Mouse (Mus musculus) neutrophil, adult 5-6 weeks (primary cell): ENCODE results near the gene Zswim5. TPM values are rescaled to one million over a fixed set of nuclear protein-coding genes. Genes with fewer than 3 reads are reported as not detected.

Experiments used
- total RNA-seq: library from RNA; stranded (forward); fragments of 200-1000 nt; gene quantifications from 2 replicates; pipeline ENCODE4 v1.2.3, GENCODE M21; 2017

The Zswim5 gene
- total RNA-seq, 1 experiment from 2014 or later: 0.12 TPM

Other genes with a start within 250 kb of the Zswim5 start
- gene Nasp, start 249.4 kb upstream of the Zswim5 start, total RNA-seq: 88.5 and 105 TPM in 2 replicates
- 175 and 178 TPM in 2 replicates for gene Akr1a1, start 225.7 kb upstream of the Zswim5 start, total RNA-seq
- gene Prdx1, start 191.8 kb upstream of the Zswim5 start, total RNA-seq: 56.9 and 58.1 TPM in 2 replicates
- gene Mmachc, start 169.0 kb upstream of the Zswim5 start, total RNA-seq: 2.6 and 2.8 TPM in 2 replicates
- 17.4 and 18.3 TPM in 2 replicates for gene Ccdc163, start 168.9 kb upstream of the Zswim5 start, total RNA-seq
- gene Tesk2, start 156.4 kb upstream of the Zswim5 start, total RNA-seq: 9.3 and 14.5 TPM in 2 replicates
- gene Toe1, start 69.7 kb upstream of the Zswim5 start, total RNA-seq: 43.6 and 47.6 TPM in 2 replicates
- gene Mutyh, start 69.7 kb upstream of the Zswim5 start, total RNA-seq: 8.4 and 9.1 TPM in 2 replicates
- gene Hpdl, start 55.7 kb upstream of the Zswim5 start, total RNA-seq: not detected in 2 replicates
- gene Urod, start 117.0 kb downstream of the Zswim5 start, total RNA-seq: 50.2 and 63.2 TPM in 2 replicates
- 41.3 and 50.8 TPM in 2 replicates for gene Hectd3, start 117.9 kb downstream of the Zswim5 start, total RNA-seq
- 12.8 and 24.6 TPM in 2 replicates for gene Eif2b3, start 142.0 kb downstream of the Zswim5 start, total RNA-seq
- 0.35 TPM in 1 of 2 replicates, not detected in the other for gene Ptch2, start 218.7 kb downstream of the Zswim5 start, total RNA-seq
- gene Btbd19, start 248.3 kb downstream of the Zswim5 start, total RNA-seq: 58.1 and 59.0 TPM in 2 replicates
- 0.61 TPM in 1 of 2 replicates, not detected in the other for gene Tctex1d4, start 249.4 kb downstream of the Zswim5 start, total RNA-seq